Mouse (Mus musculus) heart, embryonic 11.5 days (tissue): Measurements from ENCODE around the gene Mink1. TPM values are rescaled to one million over a fixed set of nuclear protein-coding genes. Genes with fewer than 3 reads are reported as not detected.

ENCODE experiments used
- ATAC-seq: fragments of 200-750 bp; cut with Nextera tagmentation; replicated peaks from 2 replicates; pipeline ENCODE4 v1.8.0; 2017; ENCODE audit warnings: moderate library complexity; ENCODE audit not compliant: insufficient number of reproducible peaks, low FRiP score, low TSS enrichment
- H3K27ac ChIP-seq: fragments of 300-500 bp; sonication (generic); 2 replicates; pipeline ENCODE4 v1.5.1; 2014; ENCODE audit warnings: mild to moderate bottlenecking, low read depth, low read length
- H3K27me3 ChIP-seq: fragments of 300-500 bp; sonication (generic); 2 replicates; pipeline ENCODE4 v1.6.1; 2014; ENCODE audit warnings: mild to moderate bottlenecking, low read length, mixed read lengths; ENCODE audit not compliant: control insufficient read depth, insufficient read depth
- H3K36me3 ChIP-seq: fragments of 300-500 bp; sonication (generic); 2 replicates; pipeline ENCODE4 v1.6.1; 2014; ENCODE audit warnings: mild to moderate bottlenecking, low read length, moderate library complexity, mixed read lengths; ENCODE audit not compliant: control insufficient read depth, insufficient read depth
- H3K4me1 ChIP-seq: fragments of 300-500 bp; sonication (generic); 2 replicates; pipeline ENCODE4 v1.6.1; 2014; ENCODE audit warnings: low read length; ENCODE audit not compliant: control insufficient read depth, insufficient read depth
- H3K4me2 ChIP-seq: fragments of 300-500 bp; sonication (generic); 2 replicates; pipeline ENCODE4 v1.6.1; 2014; ENCODE audit warnings: mild to moderate bottlenecking, moderate library complexity
- H3K4me3 ChIP-seq: fragments of 300-500 bp; sonication (generic); 2 replicates; pipeline ENCODE4 v1.5.1; 2014; ENCODE audit warnings: low read depth, low read length
- H3K9ac ChIP-seq: fragments of 300-500 bp; sonication (generic); 2 replicates; pipeline ENCODE4 v1.6.1; 2014; ENCODE audit warnings: mild to moderate bottlenecking, low read depth, low read length, moderate library complexity
- H3K9me3 ChIP-seq: fragments of 300-500 bp; sonication (generic); replicated peaks from 2 replicates; pipeline ENCODE4 v1.6.1; 2016; ENCODE audit warnings: low read length; ENCODE audit not compliant: control insufficient read depth
- WGBS: fragments of 180-500 bp; shearing (Covaris S2); extraction: QIAGEN DNeasy Blood & Tissue Kit; methylation state at CpG from one replicate; pipeline ENCODE4 v1.1.7; 2014; ENCODE audit not compliant: insufficient replicate concordance; 5-methylcytosine and 5-hydroxymethylcytosine counted together
- polyA plus RNA-seq: library from polyadenylated mRNA; unstranded; fragments of >200 nt; fragmentation: Nextera tagmentation; extraction: Ambion mirVana; gene quantifications from 2 replicates; pipeline ENCODE4 v1.2.1, GENCODE M21; 2014

The Mink1 gene
- polyA plus RNA-seq, 1 experiment from 2014 or later, result 15.1 TPM

DNA sequence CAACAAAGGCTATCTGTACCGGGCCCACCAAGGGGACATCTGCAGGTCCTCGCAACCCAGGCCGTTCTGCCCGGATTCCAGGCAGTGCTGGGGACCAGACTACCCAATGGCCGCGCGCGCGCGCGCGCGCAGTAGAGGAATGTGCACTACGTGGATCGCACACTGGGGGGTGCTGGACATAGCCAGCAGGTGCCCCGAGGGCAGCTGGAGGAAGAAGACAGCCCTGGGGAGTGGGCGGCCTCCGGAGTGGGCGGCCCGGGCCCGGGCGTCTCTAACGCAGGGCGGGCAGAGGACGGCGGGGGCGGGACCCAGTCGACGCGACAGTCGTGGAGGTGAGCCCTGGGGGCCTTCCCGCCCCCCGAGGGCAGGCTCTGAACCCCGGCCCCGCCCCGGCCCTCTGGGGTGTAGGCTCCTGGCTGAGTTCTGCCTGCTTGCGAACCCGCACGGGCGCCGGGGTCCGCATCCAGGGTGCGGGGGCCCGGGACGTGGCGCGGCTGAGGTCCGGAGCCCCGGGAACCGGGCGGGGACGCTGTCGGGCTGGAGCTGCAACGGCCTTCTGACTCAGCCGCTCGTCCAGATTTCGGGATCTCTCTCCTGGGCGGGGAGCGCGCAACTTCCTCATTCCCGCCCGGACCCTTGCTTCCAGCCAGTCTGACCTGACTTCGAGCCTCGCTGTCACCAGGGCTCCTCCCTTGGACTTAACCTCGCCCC is 22.6 kb upstream of the Mink1 start, which contains the start of gene Pld2:
Pld2 (plus strand) TSS at position 188 of the 711 bp plus-strand sequence.
- WGBS, result under 1% methylated on average over 64 of the region's 65 CpGs
- H3K4me1 ChIP-seq, result peaks cover 5% of the 10 kb centered on the region
- H3K27ac ChIP-seq, result 0 out of 2 replicates have a peak within 1 kb of the TSS, but pooled peaks have one; percentile 36
- H3K36me3 ChIP-seq, result no peaks in the 10 kb centered on the region
- H3K9ac ChIP-seq, result peak within 1 kb of the TSS; percentile 82
- H3K4me2 ChIP-seq, result peak within 1 kb of the TSS; percentile 78
- no peaks in the 10 kb centered on the region; the same call in 1 of the 2 replicates for H3K27me3 ChIP-seq
- no peaks in the 10 kb centered on the region for H3K9me3 ChIP-seq
- H3K4me3 ChIP-seq, result peak within 1 kb of the TSS; percentile 66
- peak; percentile 91 for ATAC-seq

DNA sequence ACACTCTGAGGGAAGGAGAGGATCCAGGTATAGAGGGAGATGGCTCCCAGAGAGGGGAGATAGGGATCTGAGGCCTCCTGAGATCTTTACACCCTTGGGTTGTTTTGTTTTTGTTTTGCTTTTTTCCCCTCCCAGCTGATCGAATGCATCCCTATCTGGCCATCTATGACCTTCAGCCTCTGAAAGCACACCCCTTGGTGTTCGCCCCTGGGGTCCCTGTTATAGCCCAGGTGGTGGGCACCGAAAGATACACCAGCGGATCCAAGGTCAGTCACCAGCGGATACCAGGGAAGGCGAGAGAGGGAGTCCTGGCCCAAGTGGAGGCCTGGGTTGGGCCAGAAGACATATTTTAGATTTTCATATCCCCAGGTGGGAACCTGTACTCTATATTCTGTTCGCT is 21.8 kb upstream of the Mink1 start:
- H3K4me1 ChIP-seq, result peaks cover 5% of the 10 kb centered on the region
- peak overlapping the region; percentile 66 for H3K4me3 ChIP-seq
- ATAC-seq, result no peak
- no peak overlapping the region for H3K27ac ChIP-seq
- no peaks in the 10 kb centered on the region for H3K36me3 ChIP-seq
- peak overlapping the region; percentile 78 for H3K4me2 ChIP-seq
- H3K27me3 ChIP-seq, result no peaks in the 10 kb centered on the region; the same call in 1 of the 2 replicates
- H3K9me3 ChIP-seq, result no peaks in the 10 kb centered on the region
- H3K9ac ChIP-seq, result no peak overlapping the region; the same call in 1 of the 2 replicates
- 83% methylated on average over 7 of the region's 7 CpGs for WGBS

- Histone ChIP-seq H3K9ac (no peak overlapping the region), H3K4me3 (no peak overlapping the region), H3K4me2 (no peak overlapping the region), H3K36me3 (no peaks in the 10 kb centered on the region), H3K4me1 (peaks cover 5% of the 10 kb centered on the region), H3K27ac (no peak overlapping the region), H3K27me3 (no peaks in the 10 kb centered on the region; the same call in 1 of the 2 replicates), H3K9me3 (no peaks in the 10 kb centered on the region)
- 71% methylated on average over 5 of the region's 5 CpGs for WGBS
- no peak for ATAC-seq
Measured at GRCm38 (mm10) chr11:70541415-70541814, 21.3 kb upstream of the Mink1 start.

- WGBS, result 41% methylated on average over 7 of the region's 7 CpGs
- Histone ChIP-seq H3K4me2 (peak overlapping the region; percentile 23), H3K9me3 (no peaks in the 10 kb centered on the region), H3K27me3 (no peaks in the 10 kb centered on the region; the same call in 1 of the 2 replicates), H3K4me3 (no peak overlapping the region), H3K4me1 (peaks cover 5% of the 10 kb centered on the region), H3K27ac (no peak overlapping the region), H3K36me3 (no peaks in the 10 kb centered on the region), H3K9ac (no peak overlapping the region)
- ATAC-seq, result no peak
Measured at GRCm38 (mm10) chr11:70544496-70544895, 18.2 kb upstream of the Mink1 start.

DNA sequence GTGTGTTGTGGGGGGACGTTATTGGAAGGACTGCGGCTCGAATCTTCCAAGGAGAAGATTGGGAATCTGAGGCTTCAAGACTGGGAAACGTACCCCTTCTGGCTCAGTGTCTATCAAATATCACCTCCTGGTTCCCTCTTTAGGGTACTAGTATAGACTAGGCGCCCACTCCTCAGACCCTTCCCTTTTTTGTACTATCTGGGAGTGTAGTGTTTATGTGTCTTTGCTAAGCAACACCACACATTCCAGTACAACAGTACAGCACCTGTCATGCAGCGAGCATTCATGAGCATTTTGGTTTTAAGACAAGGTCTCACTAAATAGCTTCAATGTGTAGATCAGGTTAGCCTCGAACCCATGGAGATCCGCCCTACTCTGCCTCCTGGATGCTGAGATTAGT is 11.2 kb upstream of the Mink1 start:
- no peak overlapping the region for H3K4me3 ChIP-seq
- H3K4me2 ChIP-seq, result no peak overlapping the region
- no peaks in the 10 kb centered on the region for H3K4me1 ChIP-seq
- no peaks in the 10 kb centered on the region for H3K9me3 ChIP-seq
- ATAC-seq, result no peak
- H3K27me3 ChIP-seq, result no peaks in the 10 kb centered on the region; the same call in 1 of the 2 replicates
- H3K9ac ChIP-seq, result no peak overlapping the region
- H3K36me3 ChIP-seq, result no peaks in the 10 kb centered on the region
- WGBS, result 81% methylated on average over 8 of the region's 8 CpGs
- no peak overlapping the region for H3K27ac ChIP-seq

- no peak for ATAC-seq
- 30% methylated on average over 7 of the region's 7 CpGs for WGBS
- H3K36me3 ChIP-seq, result peaks cover 8% of the 10 kb centered on the region
- no peak overlapping the region for H3K9ac ChIP-seq
- no peak overlapping the region for H3K27ac ChIP-seq
- H3K9me3 ChIP-seq, result no peaks in the 10 kb centered on the region
- H3K4me2 ChIP-seq, result no peak overlapping the region
- H3K4me1 ChIP-seq, result no peaks in the 10 kb centered on the region
- no peak overlapping the region for H3K4me3 ChIP-seq
- no peaks in the 10 kb centered on the region; the same call in 1 of the 2 replicates for H3K27me3 ChIP-seq
Measured at GRCm38 (mm10) chr11:70553940-70554339, 8.7 kb upstream of the Mink1 start.

DNA sequence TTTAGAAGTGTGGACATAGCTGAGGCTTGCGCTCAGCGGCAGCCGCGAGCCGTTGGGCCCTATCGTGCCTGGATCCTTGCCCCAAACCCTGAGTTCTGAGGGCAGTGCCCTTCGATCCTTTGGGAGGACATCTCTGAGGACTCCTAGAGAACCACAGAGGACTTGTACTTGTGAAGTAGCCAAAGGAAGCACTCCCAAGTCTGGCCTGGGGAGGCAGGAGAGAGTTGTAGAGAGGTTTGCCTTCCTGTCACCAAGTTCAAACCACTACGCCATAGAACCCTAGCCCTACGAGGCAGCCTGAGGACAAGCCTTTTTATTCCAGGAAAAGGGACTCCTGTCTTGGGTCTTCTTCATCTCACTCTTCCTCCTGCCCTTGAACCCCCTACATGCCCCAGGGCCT is 5.1 kb upstream of the Mink1 start:
- H3K36me3 ChIP-seq, result peaks cover 8% of the 10 kb centered on the region
- 86% methylated on average over 9 of the region's 9 CpGs for WGBS
- no peaks in the 10 kb centered on the region for H3K4me1 ChIP-seq
- no peak overlapping the region for H3K27ac ChIP-seq
- H3K27me3 ChIP-seq, result no peaks in the 10 kb centered on the region; the same call in 1 of the 2 replicates
- no peaks in the 10 kb centered on the region for H3K9me3 ChIP-seq
- ATAC-seq, result no peak
- H3K9ac ChIP-seq, result no peak overlapping the region
- no peak overlapping the region for H3K4me2 ChIP-seq
- no peak overlapping the region for H3K4me3 ChIP-seq

DNA sequence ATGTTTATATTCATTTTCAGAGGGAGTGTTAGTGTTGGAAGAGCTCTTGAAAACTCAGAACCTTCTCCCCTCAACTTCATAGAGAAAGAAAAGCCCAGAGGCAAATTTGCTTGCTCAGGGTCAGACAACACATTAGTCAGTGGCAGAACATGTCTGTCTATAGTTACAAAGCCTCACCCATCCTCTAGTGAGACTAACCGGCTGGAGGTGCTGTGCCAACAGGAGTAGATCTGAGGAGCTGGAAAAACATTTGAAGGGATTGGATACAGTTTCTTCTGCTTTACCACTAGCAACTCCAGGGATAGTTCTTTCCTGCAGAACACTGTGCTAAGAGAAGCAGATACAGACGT is 769 bp upstream of the Mink1 start:
- H3K4me2 ChIP-seq, result peak overlapping the region; percentile 76
- peaks cover 8% of the 10 kb centered on the region for H3K36me3 ChIP-seq
- H3K9ac ChIP-seq, result peak overlapping the region; percentile 90; the same call in 1 of the 2 replicates
- H3K9me3 ChIP-seq, result no peaks in the 10 kb centered on the region
- H3K27ac ChIP-seq, result no peak overlapping the region
- WGBS, result 4% methylated on average over 2 of the region's 2 CpGs
- ATAC-seq, result no peak
- H3K27me3 ChIP-seq, result no peaks in the 10 kb centered on the region
- peaks cover 10% of the 10 kb centered on the region for H3K4me1 ChIP-seq
- peak overlapping the region; percentile 92 for H3K4me3 ChIP-seq
